Mouse (Mus musculus): ENCODE measurements around the gene Amtn.

DNA sequence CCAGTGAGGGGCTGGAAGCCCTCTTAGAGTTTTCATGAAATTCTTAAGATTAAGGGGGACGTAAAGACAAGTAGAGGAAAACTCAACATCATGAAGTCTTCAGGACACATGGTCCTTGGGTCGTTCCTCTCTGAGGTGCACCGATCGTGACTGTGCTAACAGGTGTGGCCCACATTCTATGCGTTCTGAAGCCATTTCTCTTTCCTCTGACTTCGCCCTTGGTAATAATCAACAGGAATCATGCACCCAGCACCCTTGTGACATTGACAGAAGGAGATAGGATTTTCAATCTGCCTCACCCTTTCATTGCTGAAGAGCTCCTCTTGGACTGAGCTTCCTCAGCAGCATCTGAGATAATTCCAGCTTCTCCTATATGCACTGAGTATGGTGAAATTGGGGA is 3.3 kb upstream of the Amtn start:
- TF ChIP-seq CTCF (IDR thresholded peaks at IDR 0.05; ENCODE audit: borderline replicate concordance, control insufficient read depth, extremely low read depth, insufficient read depth, low read length, poor library complexity) = no peak
- TF ChIP-seq POLR2A (IDR thresholded peaks at IDR 0.05; ENCODE audit: control insufficient read depth, extremely low read depth, insufficient read depth, low read length, poor library complexity) = no peak
